Mouse (Mus musculus): ENCODE data around the gene Kazald1. TPM values are rescaled to one million over a fixed set of nuclear protein-coding genes. Genes with fewer than 3 reads are reported as not detected.

Gene Kazald1
- polyA plus RNA-seq, 1 experiment from 2014 or later, result 1.3 TPM

DNA sequence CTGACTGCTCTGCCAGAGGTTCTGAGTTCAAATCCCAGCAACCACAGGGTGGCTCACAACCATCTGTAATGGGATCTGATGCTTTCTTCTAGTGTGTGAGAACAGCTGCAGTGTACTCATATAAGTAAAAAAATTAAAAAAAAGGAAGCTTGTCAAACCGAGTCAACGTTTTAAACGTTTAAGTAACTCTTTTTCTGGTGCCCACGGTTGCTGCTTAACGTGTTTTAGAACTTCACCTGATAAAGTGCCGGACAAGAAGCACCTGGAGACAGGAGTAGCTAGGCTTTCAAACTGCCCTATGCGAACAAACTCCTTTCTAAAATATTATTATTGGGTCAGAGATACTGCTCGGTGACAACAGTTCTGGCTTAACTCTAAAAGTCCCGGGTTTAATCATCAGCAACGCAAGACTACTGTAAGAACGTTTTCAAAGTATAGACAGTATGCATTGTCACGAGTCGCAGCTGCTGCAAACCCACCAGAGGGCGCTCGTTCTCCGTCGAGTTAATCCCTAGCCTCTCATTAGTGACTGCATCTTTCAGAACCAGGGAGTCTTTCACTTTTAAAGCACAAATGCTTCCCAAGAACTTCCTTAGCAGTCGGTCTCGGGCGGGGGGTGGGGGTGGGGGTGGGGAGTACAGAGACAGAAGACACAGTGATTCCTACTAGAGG, 1.0 kb upstream of the Kazald1 start:
- 9% methylated on average over 20 of the region's 20 CpGs for WGBS
- Histone ChIP-seq H3K4me2 (peak overlapping the region; percentile 92), H3K27me3 (replicated peaks) (peaks cover 40% of the 10 kb centered on the region), H3K9ac (peak overlapping the region; percentile 88), H3K9me3 (no peaks in the 10 kb centered on the region), H3K4me3 (peak overlapping the region; percentile 73), H3K27ac (peak overlapping the region; percentile 94; the same call in 1 of the 2 replicates), H3K4me1 (peaks cover 26% of the 10 kb centered on the region), H3K36me3 (replicated peaks) (no peaks in the 10 kb centered on the region)
- peak; percentile 48 for ATAC-seq (replicated peaks)

DNA sequence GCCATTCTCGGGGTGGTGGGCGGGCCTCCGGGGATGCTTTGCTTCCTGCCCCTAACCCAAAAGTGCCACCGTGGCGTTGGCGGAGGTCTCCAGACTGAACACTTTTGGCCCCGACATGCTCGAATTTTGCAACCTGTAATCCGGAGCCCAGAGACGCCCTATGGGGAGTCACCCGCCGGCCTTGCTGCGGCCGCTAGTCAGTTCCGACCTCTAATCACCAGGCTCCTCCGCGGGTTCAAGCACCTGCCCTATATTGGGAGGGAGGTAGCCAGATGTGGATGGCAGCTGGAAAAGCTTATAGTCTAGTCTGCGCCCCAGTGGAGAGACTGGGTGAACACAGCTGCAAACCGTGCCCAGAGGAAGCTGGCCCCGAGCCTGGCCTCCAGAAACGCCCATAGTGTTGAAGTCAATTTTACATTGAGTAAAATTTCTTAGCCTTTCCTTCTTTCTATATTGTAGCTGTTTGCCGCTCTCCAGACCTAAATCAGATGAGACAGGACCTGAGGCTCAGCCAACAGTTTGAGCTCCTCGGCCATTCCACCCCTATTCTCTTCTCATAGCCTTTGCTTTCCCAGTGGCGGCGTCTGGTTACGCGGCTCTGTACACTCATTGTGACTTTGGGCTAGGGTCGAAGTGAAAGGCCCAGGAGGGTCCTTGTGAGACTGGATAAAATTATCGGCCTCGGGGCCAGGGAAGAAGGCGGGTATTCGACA, 438 bp downstream of the Kazald1 start:
- Histone ChIP-seq H3K4me1 (peaks cover 38% of the 10 kb centered on the region), H3K36me3 (replicated peaks) (no peaks in the 10 kb centered on the region), H3K9ac (peak overlapping the region; percentile 88), H3K4me2 (peak overlapping the region; percentile 92), H3K27me3 (replicated peaks) (peaks cover 50% of the 10 kb centered on the region), H3K9me3 (no peaks in the 10 kb centered on the region), H3K4me3 (peak overlapping the region; percentile 73), H3K27ac (peak overlapping the region; percentile 94)
- WGBS, result under 1% methylated on average over 32 of the region's 32 CpGs
- peak; percentile 68 for ATAC-seq (replicated peaks)

DNA sequence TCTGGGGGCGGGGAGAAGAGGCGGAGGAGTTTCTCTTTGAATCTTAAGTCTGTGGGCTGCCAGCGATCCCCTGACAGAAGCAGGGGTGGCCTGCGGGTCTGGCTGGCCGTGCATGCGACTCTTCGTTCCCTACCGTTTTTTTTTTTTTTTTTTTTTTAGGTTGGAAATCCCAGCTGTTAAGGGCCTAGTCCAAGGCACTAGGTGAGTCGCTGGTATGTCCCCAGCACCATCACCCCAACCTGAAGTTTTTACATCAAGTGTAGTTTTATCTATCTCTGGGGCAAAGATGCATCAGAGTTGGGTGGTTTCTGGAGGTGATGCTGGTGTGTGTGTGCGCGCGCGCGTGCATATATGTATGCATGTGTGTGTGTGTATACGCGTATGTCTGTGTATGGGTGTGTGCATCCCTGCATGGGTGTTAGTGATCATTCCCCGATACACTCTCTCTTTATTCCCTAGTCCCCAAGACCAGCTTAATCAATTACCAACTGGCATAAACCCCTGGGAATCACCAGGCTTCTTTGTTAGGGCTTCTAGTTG, 1.1 kb downstream of the Kazald1 start:
- H3K4me2 ChIP-seq, result peak overlapping the region; percentile 92
- no peak overlapping the region for H3K9ac ChIP-seq
- peaks cover 57% of the 10 kb centered on the region for H3K27me3 ChIP-seq (replicated peaks)
- 9% methylated on average over 17 of the region's 17 CpGs for WGBS
- H3K27ac ChIP-seq, result no peak overlapping the region
- H3K36me3 ChIP-seq (replicated peaks), result no peaks in the 10 kb centered on the region
- ATAC-seq (replicated peaks), result no peak
- H3K9me3 ChIP-seq, result no peaks in the 10 kb centered on the region
- H3K4me1 ChIP-seq, result peaks cover 45% of the 10 kb centered on the region
- peak overlapping the region; percentile 73 for H3K4me3 ChIP-seq

DNA sequence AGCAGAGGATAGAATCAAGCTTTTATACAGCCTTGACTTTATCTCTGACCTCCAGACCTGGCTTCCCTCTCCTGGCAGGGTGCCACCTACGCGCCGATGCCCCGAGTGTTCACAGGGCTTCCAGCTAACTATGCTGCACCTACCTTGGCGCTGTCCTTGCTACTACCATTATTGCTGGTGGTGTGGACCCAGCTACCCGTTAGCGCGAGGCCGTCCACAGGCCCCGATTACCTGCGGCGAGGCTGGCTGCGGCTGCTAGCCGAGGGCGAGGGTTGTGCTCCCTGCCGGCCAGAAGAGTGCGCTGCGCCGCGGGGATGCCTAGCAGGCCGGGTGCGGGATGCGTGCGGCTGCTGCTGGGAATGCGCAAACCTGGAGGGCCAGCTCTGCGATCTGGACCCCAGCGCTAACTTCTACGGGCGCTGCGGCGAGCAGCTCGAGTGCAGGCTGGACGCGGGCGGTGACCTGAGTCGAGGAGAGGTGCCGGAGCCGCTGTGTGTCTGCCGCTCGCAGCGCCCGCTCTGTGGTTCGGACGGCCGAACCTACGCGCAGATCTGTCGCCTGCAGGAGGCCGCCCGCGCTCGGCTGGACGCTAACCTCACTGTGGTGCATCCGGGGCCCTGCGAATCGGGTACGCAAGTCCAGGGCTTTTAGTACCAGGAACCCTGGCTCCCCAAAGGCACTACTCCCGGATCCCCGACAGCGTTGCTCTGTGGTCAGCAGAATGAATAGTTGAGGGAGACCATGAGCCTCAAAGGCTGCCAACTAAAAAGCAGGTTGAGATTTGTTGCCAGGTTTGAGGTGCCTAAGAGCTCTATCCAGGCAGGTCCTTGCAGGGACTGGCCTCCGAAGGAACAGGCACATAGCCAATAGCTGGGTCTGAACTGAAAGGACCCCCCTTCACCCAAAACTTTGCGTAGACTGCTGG, 1.8 kb downstream of the Kazald1 start:
- peaks cover 61% of the 10 kb centered on the region for H3K27me3 ChIP-seq (replicated peaks)
- H3K36me3 ChIP-seq (replicated peaks), result no peaks in the 10 kb centered on the region
- no peak overlapping the region; the same call in 1 of the 2 replicates for H3K9ac ChIP-seq
- no peaks in the 10 kb centered on the region for H3K9me3 ChIP-seq
- WGBS, result under 1% methylated on average over 62 of the region's 62 CpGs
- ATAC-seq (replicated peaks), result no peak
- H3K4me3 ChIP-seq, result peak overlapping the region; percentile 73
- no peak overlapping the region for H3K27ac ChIP-seq
- H3K4me2 ChIP-seq, result peak overlapping the region; percentile 52
- H3K4me1 ChIP-seq, result peaks cover 46% of the 10 kb centered on the region

DNA sequence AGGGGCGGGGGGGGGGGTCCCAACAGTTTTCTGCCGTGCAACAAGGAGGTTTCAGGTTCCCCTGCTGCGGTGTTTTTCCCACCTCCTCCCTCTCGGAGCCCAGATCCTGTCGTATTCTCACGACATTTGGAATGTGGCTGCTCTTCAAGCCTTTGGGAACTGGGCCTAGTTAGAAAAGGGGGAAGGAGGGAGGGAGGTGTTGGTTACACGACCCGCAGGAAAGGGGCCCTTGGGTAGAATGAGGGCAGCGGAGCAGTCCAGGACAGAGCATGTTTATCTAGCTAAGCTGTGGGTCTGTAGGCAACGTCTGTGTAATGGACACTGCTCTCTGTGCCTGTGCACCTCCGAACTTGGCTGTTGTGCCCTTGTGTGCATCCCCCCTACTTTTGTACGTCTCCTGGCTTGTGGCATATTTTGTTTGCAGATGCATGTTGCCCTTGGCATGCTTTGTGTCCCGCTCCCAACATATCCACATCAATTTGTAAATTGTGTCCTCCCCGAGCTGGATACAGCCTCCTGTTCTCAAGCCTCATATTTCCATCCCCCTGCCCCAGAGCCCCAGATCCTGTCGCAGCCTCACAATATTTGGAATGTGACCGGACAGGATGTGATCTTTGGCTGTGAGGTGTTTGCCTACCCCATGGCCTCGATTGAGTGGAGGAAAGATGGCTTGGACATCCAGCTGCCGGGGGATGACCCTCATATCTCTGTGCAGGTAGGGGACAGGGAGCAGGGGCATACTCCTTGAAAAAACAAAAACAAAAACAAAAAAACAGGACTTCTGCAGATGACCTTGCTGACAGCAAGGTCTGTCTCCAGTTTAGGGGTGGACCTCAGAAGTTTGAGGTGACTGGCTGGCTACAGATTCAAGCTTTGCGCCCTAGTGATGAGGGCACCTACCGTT, 3.0 kb downstream of the Kazald1 start:
- no peak overlapping the region for H3K9ac ChIP-seq
- no peaks in the 10 kb centered on the region for H3K36me3 ChIP-seq (replicated peaks)
- no peak overlapping the region for H3K27ac ChIP-seq
- ATAC-seq (replicated peaks), result no peak
- no peak overlapping the region for H3K4me3 ChIP-seq
- 5% methylated on average over 20 of the region's 20 CpGs for WGBS
- H3K4me1 ChIP-seq, result peaks cover 46% of the 10 kb centered on the region
- peaks cover 71% of the 10 kb centered on the region for H3K27me3 ChIP-seq (replicated peaks)
- no peaks in the 10 kb centered on the region for H3K9me3 ChIP-seq
- H3K4me2 ChIP-seq, result no peak overlapping the region

DNA sequence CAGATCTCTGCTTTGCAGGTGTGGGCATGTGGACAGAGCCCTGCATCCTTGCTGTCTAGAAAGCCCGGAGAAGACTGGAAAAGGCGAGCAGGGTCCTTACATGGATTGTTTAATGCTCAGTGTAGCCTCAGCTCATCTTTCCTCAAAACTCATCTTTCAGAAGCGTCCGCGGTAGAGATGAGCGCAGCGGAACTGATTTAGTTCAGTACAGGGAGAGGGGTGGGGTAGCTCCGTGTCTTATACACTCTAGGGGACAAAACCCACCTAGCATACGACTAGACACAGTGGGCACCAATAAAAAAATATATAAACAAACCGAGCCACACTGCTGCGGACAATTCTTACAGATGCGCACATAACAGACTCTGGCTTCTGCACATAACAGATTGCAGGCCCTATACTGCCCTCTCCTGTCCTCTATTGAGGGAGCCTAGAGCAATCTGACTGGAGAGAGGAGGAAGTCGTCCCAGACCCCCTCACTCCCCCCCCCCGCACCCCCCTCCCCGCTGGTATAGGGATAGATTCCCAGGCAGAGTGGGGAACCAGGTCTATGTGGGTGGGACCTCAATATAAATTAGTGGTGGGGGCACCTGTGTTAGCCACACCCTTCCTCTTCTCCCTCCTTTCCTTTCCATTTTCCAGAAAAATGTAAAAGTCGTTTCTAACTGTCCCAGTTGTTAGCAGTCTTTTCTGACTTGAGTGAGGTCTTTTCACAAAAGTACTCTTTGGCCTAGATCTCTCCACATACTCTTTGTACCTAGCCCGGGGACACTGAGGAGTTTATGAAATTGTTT, 4.1 kb downstream of the Kazald1 start:
- 6% methylated on average over 17 of the region's 17 CpGs for WGBS
- Histone ChIP-seq H3K4me3 (peak overlapping the region; percentile 29), H3K27ac (no peak overlapping the region), H3K4me1 (peaks cover 41% of the 10 kb centered on the region), H3K27me3 (replicated peaks) (peaks cover 77% of the 10 kb centered on the region), H3K9ac (no peak overlapping the region), H3K9me3 (no peaks in the 10 kb centered on the region), H3K36me3 (replicated peaks) (no peaks in the 10 kb centered on the region), H3K4me2 (peak overlapping the region; percentile 50)
- no peak for ATAC-seq (replicated peaks)

DNA sequence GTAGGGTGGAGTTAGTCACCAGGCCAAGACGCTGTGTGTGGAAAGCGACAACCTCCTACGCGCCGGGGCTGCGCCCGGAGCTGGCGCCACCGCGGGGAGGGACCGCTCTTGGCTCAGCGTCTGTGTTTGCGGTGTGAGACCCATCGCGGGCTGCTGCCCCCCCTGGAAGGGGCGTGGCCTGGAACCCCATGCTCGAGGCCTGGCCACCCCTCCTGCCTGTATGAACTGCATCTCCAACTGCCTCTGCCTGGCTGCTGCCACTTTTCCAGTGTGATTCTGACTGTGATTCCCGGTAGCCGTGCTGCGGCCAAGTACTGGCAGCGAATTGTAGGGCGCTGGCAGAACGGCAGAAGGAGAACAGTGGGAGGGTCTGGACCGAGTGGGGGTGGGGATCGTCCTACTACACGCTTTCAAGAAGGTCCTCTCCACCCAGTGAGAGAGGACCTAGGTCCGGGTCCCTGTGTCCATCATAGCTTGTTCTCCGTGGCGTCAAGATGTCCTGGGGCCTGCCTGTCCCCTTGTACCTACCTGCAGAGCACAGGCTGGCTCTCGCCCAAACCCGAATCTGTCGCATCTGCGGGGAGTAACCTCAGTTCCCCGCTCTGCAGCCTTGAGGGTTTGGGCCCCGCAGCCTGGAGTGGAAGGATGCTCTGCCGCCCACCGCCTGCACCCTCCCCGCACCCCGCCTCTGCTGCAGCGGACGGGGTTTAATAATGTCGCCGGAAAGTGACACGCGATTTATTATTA, 4.9 kb downstream of the Kazald1 start:
- no peak overlapping the region for H3K27ac ChIP-seq
- H3K27me3 ChIP-seq (replicated peaks), result peaks cover 79% of the 10 kb centered on the region
- ATAC-seq (replicated peaks), result no peak

DNA sequence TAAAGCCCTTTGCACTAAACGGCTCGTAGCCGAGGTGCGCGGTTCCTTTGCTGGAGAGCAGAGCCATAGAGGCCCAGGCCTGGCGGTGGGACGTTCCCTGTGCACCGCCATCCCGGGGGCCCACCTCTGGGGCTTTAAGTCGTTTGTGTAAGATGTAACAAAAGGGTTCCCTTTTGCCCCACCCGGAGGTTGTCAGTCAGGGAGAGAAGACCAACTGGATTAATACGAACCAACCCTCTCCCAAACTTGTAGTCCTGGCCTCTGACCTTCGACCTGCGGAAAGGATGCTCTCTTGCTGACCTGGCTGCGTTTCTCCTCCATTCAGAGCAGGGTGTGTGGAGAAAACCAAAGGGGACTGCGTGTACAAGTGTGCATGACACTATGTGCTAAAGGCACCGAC, 5.7 kb downstream of the Kazald1 start:
- peaks cover 82% of the 10 kb centered on the region for H3K27me3 ChIP-seq (replicated peaks)
- H3K9ac ChIP-seq, result peak overlapping the region; percentile 9; the same call in 1 of the 2 replicates

More for the DNA sequence above, 4.9 kb downstream of the Kazald1 start:
- Histone ChIP-seq H3K4me3 (peak overlapping the region; percentile 29), H3K4me1 (peaks cover 41% of the 10 kb centered on the region), H3K4me2 (peak overlapping the region; percentile 50), H3K36me3 (replicated peaks) (no peaks in the 10 kb centered on the region), H3K9ac (peak overlapping the region; percentile 20; the same call in 1 of the 2 replicates), H3K9me3 (no peaks in the 10 kb centered on the region)
- under 1% methylated on average over 45 of the region's 45 CpGs for WGBS

DNA sequence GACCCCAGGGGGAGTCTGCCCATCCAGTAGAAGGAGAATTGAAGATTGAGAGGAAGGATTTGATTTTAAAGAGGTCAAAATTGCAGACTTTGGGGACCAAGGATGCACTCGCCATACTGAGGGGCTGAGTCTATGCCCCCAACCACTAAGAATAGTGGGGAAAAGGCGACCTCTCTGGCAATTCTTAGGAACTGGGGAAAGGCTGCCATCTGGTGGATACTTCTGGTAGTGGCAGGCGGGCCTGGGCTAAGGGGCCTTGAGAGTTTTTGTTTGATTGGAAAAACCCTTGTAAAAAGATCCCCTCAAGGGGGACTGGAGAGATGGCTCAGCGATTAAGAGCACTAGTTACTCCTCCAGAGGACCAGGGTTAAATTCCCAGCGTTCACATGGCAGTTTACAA, 6.2 kb downstream of the Kazald1 start:
- Histone ChIP-seq H3K27ac (no peak overlapping the region), H3K9ac (no peak overlapping the region), H3K9me3 (no peaks in the 10 kb centered on the region), H3K4me3 (peak overlapping the region; percentile 29), H3K4me1 (peaks cover 30% of the 10 kb centered on the region), H3K4me2 (peak overlapping the region; percentile 50), H3K27me3 (replicated peaks) (peaks cover 82% of the 10 kb centered on the region), H3K36me3 (replicated peaks) (no peaks in the 10 kb centered on the region)
- ATAC-seq (replicated peaks), result no peak
- WGBS, result 1% methylated on average over 5 of the region's 5 CpGs

More for the DNA sequence above, 5.7 kb downstream of the Kazald1 start:
- no peaks in the 10 kb centered on the region for H3K9me3 ChIP-seq
- H3K36me3 ChIP-seq (replicated peaks), result no peaks in the 10 kb centered on the region
- peaks cover 36% of the 10 kb centered on the region for H3K4me1 ChIP-seq
- H3K4me3 ChIP-seq, result peak overlapping the region; percentile 29
- no peak overlapping the region for H3K27ac ChIP-seq
- ATAC-seq (replicated peaks), result no peak
- WGBS, result under 1% methylated on average over 17 of the region's 17 CpGs
- H3K4me2 ChIP-seq, result peak overlapping the region; percentile 50

All from midbrain, embryonic 15.5 days (tissue).